Mouse (Mus musculus) frontal cortex, postnatal 14 days (tissue): ENCODE measurements around the gene Mrpl40.

Source experiments
- DNase-seq, 2 experiments: peaks; one replicate each; pipeline ENCODE4 v3.0.0; 2022; ENCODE audit warnings: low spot score in 2 of 2

Gene Mrpl40

GRCm38 (mm10) chr16:18828630-18829029, 48.0 kb downstream of the Mrpl40 start:
- DNase-seq, result no peak

- no peak for DNase-seq
These were observed 53.7 kb downstream of the Mrpl40 start for GRCm38 (mm10) chr16:18822925-18823324.

- DNase-seq, result no peak
These were observed 54.3 kb downstream of the Mrpl40 start for GRCm38 (mm10) chr16:18822356-18822755.
